Mouse (Mus musculus) liver, postnatal 0 days (tissue): ENCODE measurements around the gene Gad1.

Source experiments
- CTCF ChIP-seq: sonication (generic); IDR thresholded peaks from 2 replicates; pipeline ENCODE4 v1.5.1; 2016; ENCODE audit warnings: antibody characterized with exemption, low read depth
- EP300 ChIP-seq: IDR thresholded peaks from 2 replicates; pipeline ENCODE4 v1.6.1; 2016; ENCODE audit warnings: antibody characterized with exemption, low read depth, mild to moderate bottlenecking

GRCm38 (mm10) chr2:70571698-70572097 lies 18.8 kb downstream of the Gad1 start:
- TF ChIP-seq CTCF (no peak), EP300 (no peak)
